Mouse (Mus musculus): Measurements from ENCODE around the gene Rptor.

Gene Rptor

GRCm38 (mm10) chr11:119894634-119895033 is 291.9 kb downstream of the Rptor start:
- intact Hi-C loops (cut with DNase I): no loop called here

- intact Hi-C loops (cut with DNase I): no loop called here
Measured at GRCm38 (mm10) chr11:119897041-119897440, 294.3 kb downstream of the Rptor start.

DNA sequence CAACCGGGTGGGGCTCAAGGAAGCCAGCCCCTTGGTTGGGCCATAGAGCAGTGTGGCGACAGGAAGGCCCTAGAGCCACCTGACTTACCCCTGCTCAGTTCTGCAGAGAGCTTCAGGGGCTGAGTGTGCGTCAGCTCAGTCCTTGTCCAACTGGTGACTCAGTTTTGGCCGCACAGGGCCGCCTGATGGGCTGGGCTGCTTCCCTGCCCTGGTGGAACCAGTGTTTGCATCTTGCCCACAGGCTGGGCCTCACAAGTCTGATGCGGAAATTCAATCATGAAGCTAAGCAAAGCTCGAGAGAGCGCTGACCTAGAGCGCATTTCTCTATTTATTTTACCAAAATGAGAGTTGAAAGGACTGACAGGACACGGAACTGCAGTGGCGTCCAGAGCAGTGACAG is 296.3 kb downstream of the Rptor start:
- intact Hi-C loops (cut with DNase I): no loop called here

DNA sequence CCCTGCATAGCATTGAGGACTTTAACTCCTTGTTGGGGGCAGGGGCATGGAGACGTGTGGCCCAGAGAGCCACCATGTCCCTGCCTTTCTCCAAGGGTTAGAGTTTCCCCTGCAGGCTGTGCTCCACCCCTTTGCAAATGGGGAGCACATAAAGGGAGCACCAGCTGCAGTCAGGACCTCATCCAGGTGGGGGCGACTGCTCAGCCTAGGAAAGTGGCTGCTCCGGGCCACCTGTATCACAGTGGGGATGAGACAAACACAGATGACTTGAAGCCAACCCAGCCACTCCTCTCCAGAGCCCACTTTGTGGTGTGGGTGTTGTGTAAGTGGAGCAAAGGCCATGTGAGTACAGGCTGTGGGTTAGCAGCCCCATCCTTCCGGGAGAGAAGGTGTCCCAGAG is 298.5 kb downstream of the Rptor start:
- intact Hi-C loops (cut with DNase I): loop anchor here (5.0 kb wide), 1 partner anchor 399 kb away; no protein-coding TSS in a partner anchor

GRCm38 (mm10) chr11:119902891-119903290 is 300.2 kb downstream of the Rptor start:
- intact Hi-C loops (cut with DNase I): loop anchor here (5.0 kb wide), 1 partner anchor 401 kb away; no protein-coding TSS in a partner anchor

- intact Hi-C loops (cut with DNase I): loop anchor here (5.0 kb wide), 1 partner anchor 402 kb away; no protein-coding TSS in a partner anchor
Measured at GRCm38 (mm10) chr11:119904621-119905286, 302.0 kb downstream of the Rptor start.

- intact Hi-C loops (cut with DNase I): no loop called here
Measured at GRCm38 (mm10) chr11:119905794-119906193, 303.1 kb downstream of the Rptor start.

DNA sequence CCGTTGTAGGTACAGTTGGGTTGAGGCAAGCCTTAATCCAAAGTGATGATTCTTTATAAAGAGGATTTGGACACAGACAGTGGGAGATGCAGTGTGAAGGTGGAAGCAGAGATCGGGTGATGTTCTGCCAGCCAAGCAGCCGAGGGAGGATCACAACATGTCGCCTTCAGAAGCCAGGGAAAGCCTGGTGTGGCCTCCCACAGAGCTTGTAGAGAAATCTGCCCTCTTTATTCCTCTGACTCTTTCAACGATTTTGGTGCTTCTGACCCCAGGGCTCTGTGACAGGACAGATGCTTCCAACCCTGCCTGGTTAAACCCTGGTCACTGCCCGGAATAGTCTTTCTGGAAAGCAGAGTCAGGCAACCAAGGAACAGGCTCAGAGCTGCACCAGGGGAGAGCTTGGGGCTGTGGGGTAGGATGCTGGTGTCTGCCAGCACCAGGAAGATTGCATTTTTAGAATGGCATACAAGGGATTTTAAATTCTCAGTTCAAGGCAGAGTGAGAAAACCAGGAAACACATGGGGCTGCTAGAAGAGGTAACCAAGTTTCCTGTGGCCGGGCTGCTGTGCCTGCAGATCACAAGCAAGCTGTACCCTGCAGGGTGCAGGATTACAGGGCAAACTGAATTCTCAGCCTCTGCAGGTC is 304.4 kb downstream of the Rptor start:
- intact Hi-C loops (cut with DNase I): no loop called here

DNA sequence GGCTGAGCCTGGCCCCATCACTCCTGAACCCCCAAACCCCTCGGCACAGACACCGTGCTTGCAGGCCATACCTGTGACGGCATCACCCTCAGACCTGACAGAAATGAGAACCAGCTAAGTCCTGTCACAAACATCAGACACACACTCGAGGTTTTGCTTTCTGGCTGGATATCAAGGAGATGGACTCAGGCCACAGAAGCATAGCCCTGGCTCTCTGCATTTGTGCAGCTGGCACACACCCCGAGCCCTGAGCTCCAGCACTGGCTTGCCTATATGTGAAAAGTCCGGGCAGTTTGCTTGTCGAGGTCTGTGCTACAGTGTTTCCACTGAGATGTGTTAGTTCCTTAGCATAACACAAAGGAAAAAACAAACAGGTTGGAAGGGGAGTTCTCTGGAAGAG is 305.0 kb downstream of the Rptor start:
- intact Hi-C loops (cut with DNase I): no loop called here

DNA sequence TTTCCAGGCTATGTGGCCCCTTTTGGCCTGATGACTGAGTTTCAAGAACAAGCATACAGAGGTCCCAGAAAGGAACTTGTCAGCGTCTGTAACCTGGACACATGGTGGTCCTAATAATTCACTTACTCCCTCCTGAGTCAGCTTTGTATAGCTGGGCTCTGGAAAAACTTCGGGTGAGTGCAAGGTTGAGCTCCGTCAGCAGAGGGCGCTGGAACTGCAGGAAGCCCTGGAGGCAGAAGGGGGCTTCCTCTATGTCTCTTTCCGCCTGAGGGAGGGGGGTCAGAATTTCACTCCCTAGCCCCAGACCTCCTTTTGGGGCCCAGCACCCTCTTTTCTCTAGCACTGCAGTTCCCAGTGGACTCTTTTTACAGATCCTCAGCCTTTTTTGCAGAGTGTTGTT is 306.7 kb downstream of the Rptor start:
- intact Hi-C loops (cut with DNase I): no loop called here

DNA sequence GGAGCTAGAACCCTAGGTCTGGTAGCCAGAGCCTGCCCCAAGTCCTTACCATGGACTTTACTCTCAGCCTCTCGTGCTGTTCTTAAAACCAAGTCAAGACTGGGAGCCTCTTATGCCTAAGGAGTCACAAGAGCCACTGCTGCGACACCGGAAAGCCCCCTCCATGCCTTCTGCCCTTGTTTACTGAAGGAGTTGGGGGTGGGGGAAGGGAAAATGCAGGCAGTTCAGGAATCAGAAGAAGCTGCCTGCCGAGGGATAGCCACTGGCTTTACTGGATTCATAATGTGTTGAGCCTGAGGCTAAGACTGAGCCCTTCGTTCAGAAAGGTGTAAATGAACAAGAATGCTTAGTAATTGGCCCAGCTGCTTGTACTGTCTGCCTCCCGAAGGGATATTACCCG is 310.1 kb downstream of the Rptor start:
- intact Hi-C loops (cut with DNase I): loop anchor here (5.0 kb wide), 1 partner anchor 79 kb away; no protein-coding TSS in a partner anchor

GRCm38 (mm10) chr11:119913291-119913934 is 310.7 kb downstream of the Rptor start, which contains the start of gene Chmp6:
TSS of gene Chmp6 (plus strand) at chr11:119913441.
- intact Hi-C loops (cut with DNase I): loop anchor here (5.0 kb wide), 1 partner anchor 79 kb away; no protein-coding TSS in a partner anchor

DNA sequence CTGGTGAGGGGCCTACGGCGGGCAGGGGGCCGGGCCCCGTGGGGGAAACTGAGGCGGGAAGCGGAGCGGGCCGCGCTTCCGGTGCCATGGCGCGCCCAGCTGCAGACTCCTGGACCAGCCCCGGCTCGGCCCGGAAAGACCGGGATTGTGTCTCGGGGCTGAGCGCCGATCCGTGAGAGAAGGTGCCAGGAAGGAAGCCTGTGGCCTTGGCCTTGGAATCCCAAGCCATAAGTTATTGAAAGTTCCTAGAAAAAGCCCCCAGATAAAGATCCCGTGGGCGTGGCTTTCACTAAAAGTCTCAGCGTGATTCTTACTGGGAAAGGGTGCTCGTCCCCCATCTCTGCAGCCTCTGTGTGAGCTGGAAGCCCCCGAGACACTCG is 311.2 kb downstream of the Rptor start:
- intact Hi-C loops (cut with DNase I): loop anchor here (5.0 kb wide), 1 partner anchor 78 kb away; no protein-coding TSS in a partner anchor

GRCm38 (mm10) chr11:119914381-119914780 is 311.7 kb downstream of the Rptor start:
- intact Hi-C loops (cut with DNase I): loop anchor here (5.0 kb wide), 1 partner anchor 78 kb away; no protein-coding TSS in a partner anchor

DNA sequence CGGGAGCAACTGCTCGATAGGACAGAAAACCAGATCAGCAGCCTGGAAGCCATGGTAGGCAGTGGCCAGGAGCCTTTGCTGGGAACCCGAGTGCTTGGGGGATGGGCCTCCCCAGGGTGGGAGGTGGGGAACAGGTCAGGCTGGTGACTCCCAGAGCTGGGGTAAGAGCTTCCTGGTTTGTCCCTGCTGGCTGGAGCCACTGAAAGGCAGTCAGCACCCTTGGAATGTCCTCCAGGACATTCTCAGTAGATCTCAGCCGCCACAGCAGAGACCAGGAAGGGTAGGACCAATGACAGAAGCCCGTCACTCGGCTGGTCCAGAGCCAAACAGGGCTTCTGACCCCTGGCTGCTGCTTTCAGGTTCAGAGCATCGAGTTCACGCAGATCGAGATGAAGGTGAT is 313.0 kb downstream of the Rptor start:
- intact Hi-C loops (cut with DNase I): no loop called here

- intact Hi-C loops (cut with DNase I): no loop called here
Measured at GRCm38 (mm10) chr11:119916102-119916790, 313.5 kb downstream of the Rptor start.

- intact Hi-C loops (cut with DNase I): no loop called here
Measured at GRCm38 (mm10) chr11:119916834-119917469, 314.2 kb downstream of the Rptor start.

DNA sequence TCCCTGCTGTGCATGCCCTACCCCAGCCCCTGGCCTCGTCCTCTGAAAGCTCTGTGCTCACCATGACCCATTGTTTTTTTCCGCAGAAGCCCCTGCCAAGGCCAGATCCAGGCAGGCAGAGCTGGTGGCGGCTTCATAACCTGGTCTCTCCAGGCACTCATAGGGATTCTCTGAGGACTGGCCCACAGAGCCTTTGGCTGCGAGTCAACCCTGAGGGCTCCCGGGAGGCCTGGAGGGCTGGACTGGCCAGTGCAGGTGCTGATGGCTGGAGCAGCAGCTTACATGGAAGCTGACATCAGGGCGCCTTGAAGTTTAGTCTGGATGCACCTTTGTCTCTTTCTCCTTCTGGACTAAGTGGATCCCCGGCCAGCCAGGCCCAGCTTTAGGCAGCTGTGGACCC is 315.8 kb downstream of the Rptor start:
- intact Hi-C loops (cut with DNase I): no loop called here

- intact Hi-C loops (cut with DNase I): no loop called here
Measured at GRCm38 (mm10) chr11:119919432-119919831, 316.7 kb downstream of the Rptor start.

GRCm38 (mm10) chr11:119919897-119920296 is 317.2 kb downstream of the Rptor start:
- intact Hi-C loops (cut with DNase I): no loop called here

GRCm38 (mm10) chr11:119920668-119921067 is 318.0 kb downstream of the Rptor start:
- intact Hi-C loops (cut with DNase I): no loop called here

All from adrenal gland (tissue).